21 mouse cellular contexts compared by ENCODE assay signal in the genomic region with DNA sequence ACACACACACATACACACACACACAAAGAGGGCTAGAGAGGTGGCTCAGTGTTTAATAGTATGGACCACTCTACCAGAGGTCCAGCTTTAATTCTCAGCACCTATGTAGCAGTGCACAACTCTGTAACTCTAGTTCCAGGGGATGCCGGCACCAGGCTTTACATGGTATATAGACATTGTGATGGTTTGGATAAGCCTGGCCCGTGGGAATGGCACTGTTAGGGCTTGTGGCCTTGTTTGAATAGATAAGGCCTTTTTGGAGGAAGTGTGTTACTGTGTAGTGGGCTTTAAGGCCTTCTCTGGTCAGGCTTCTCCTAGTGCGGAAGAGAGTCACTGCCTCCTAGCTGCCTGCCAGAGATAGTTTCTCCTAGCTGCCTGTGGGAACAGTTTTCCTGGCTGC. TPM values are rescaled to one million over a fixed set of nuclear protein-coding genes. Genes with fewer than 3 reads are reported as not detected.
DNase-seq lines count a peak whose midpoint lies in the region; ATAC-seq lines count a peak whose summit lies in the region.
"Had no signal": no experiment of that assay in that cellular context is flagged by ENCODE, and none has a peak within 500 bp of the region (broad histone marks: within the 10 kb centered on the region; RNA-seq: fewer than 3 reads in every experiment).

No protein-coding gene starts in this region.

- no peaks in the 10 kb centered on the region for H3K36me3 ChIP-seq in liver, embryonic 11.5 days (ENCODE audit: control insufficient read depth, insufficient read depth, low read length)
- no peaks in the 10 kb centered on the region for H3K36me3 ChIP-seq in stomach, embryonic 14.5 days (ENCODE audit: control insufficient read depth, insufficient read depth, low read length)
- no peaks in the 10 kb centered on the region for H3K36me3 ChIP-seq in forebrain, embryonic 16.5 days (ENCODE audit: control insufficient read depth, insufficient read depth)
- H3K36me3 ChIP-seq: heart, embryonic 10.5 days had no signal

- no peaks in the 10 kb centered on the region for H3K9me3 ChIP-seq in liver, embryonic 11.5 days (ENCODE audit: control insufficient read depth, low read length)
- H3K9me3 ChIP-seq in stomach, embryonic 14.5 days (ENCODE audit: control insufficient read depth, low read depth, low read length), result no peaks in the 10 kb centered on the region
- no peaks in the 10 kb centered on the region for H3K9me3 ChIP-seq in forebrain, embryonic 16.5 days (ENCODE audit: control insufficient read depth, low read length)
- H3K9me3 ChIP-seq: embryonic facial prominence, embryonic 10.5 days; forebrain, embryonic 13.5 days; heart, embryonic 10.5 days; hindbrain, embryonic 12.5 days had no signal

- no peak overlapping the region for H3K4me3 ChIP-seq in liver, embryonic 11.5 days (ENCODE audit: low read depth, low read length)
- H3K4me3 ChIP-seq in stomach, embryonic 14.5 days (ENCODE audit: low read depth, low read length), result no peak overlapping the region
- H3K4me3 ChIP-seq in forebrain, embryonic 16.5 days (replicated peaks; ENCODE audit: low read length), result no peak overlapping the region
- H3K4me3 ChIP-seq: embryonic facial prominence, embryonic 10.5 days; forebrain, embryonic 13.5 days; gastrocnemius, adult 2 months; heart, embryonic 10.5 days; hindbrain, embryonic 12.5 days had no signal

- H3K27me3 ChIP-seq in liver, embryonic 11.5 days (replicated peaks; ENCODE audit: control insufficient read depth, insufficient read depth, low read length), result no peaks in the 10 kb centered on the region
- H3K27me3 ChIP-seq in stomach, embryonic 14.5 days (ENCODE audit: control insufficient read depth, insufficient read depth, low read length), result no peaks in the 10 kb centered on the region
- H3K27me3 ChIP-seq in forebrain, embryonic 16.5 days (replicated peaks; ENCODE audit: control insufficient read depth, insufficient read depth, low read length), result no peaks in the 10 kb centered on the region
- H3K27me3 ChIP-seq: CH12.LX; forebrain, embryonic 13.5 days; hindbrain, embryonic 12.5 days had no signal

- H3K4me2 ChIP-seq in liver, embryonic 11.5 days, result no peak overlapping the region
- no peak overlapping the region for H3K4me2 ChIP-seq in stomach, embryonic 14.5 days (replicated peaks; ENCODE audit: low read depth, low read length)
- H3K4me2 ChIP-seq in forebrain, embryonic 16.5 days (ENCODE audit: low read length), result no peak overlapping the region
- H3K4me2 ChIP-seq: forebrain, embryonic 13.5 days; hindbrain, embryonic 12.5 days had no signal

- DNase-seq in liver, embryonic 11.5 days (ENCODE audit: low spot score), result no peak
- DNase-seq in liver, result no peak
- DNase-seq in right cerebral cortex, adult 18-20 months, result no peak
- no peak for DNase-seq in right cerebral cortex, postnatal 36 days (ENCODE audit: low spot score in 2 of 2)
- DNase-seq: adrenal gland, adult 8-10 months; adrenal gland, postnatal 36 days; cerebellum, adult 2 months; cerebellum, postnatal 14 days; gastrocnemius, adult 2 months; gastrocnemius, postnatal 25 days; heart, postnatal 10 days; heart, postnatal 4 days had no signal

- peak; percentile 54 for ATAC-seq in liver, embryonic 11.5 days (replicated peaks; ENCODE audit: low FRiP score)
- ATAC-seq in common myeloid progenitor, adult 5-6 weeks (replicated peaks; ENCODE audit: low read depth, poor library complexity, severe bottlenecking), result peak; percentile 60
- peak; percentile 65; the same call in 1 of the 2 replicates for ATAC-seq in stomach, embryonic 14.5 days (ENCODE audit: insufficient number of reproducible peaks, insufficient read depth, low FRiP score, low read depth)
- no peak for ATAC-seq in forebrain, embryonic 16.5 days
- ATAC-seq: forebrain, embryonic 13.5 days; hindbrain, embryonic 16.5 days had no signal

- no peak overlapping the region for H3K9ac ChIP-seq in liver, embryonic 11.5 days (ENCODE audit: low read depth, low read length)
- H3K9ac ChIP-seq in stomach, embryonic 14.5 days (replicated peaks; ENCODE audit: low read depth, low read length), result no peak overlapping the region
- H3K9ac ChIP-seq in forebrain, embryonic 16.5 days (replicated peaks; ENCODE audit: low read depth, low read length), result no peak overlapping the region
- H3K9ac ChIP-seq: forebrain, embryonic 13.5 days; hindbrain, embryonic 12.5 days had no signal

- WGBS in liver, embryonic 11.5 days, result 56% methylated on average over 3 of the region's 3 CpGs
- WGBS in stomach, embryonic 14.5 days, result 76% methylated on average over 3 of the region's 3 CpGs
- WGBS in forebrain, embryonic 16.5 days, result 92% methylated on average over 3 of the region's 3 CpGs

- no peak overlapping the region for H3K27ac ChIP-seq in liver, embryonic 11.5 days (ENCODE audit: low read depth, low read length)
- H3K27ac ChIP-seq in stomach, embryonic 14.5 days (ENCODE audit: low read length), result no peak overlapping the region
- no peak overlapping the region for H3K27ac ChIP-seq in forebrain, embryonic 16.5 days (ENCODE audit: low read length)
- H3K27ac ChIP-seq: embryonic facial prominence, embryonic 10.5 days; forebrain, embryonic 13.5 days; gastrocnemius, adult 2 months; heart, embryonic 10.5 days; hindbrain, embryonic 12.5 days had no signal

- 0 out of 2 replicates have a peak, but pooled peaks cover 3% of the 10 kb centered on the region for H3K4me1 ChIP-seq in liver, embryonic 11.5 days (replicated peaks; ENCODE audit: control insufficient read depth, insufficient read depth, low read length)
- no peaks in the 10 kb centered on the region for H3K4me1 ChIP-seq in stomach, embryonic 14.5 days (ENCODE audit: control insufficient read depth, insufficient read depth, low read length)
- H3K4me1 ChIP-seq in forebrain, embryonic 16.5 days (replicated peaks; ENCODE audit: control insufficient read depth, insufficient read depth, low read length), result no peaks in the 10 kb centered on the region
- H3K4me1 ChIP-seq: embryonic facial prominence, embryonic 10.5 days; heart, embryonic 10.5 days; hindbrain, embryonic 12.5 days had no signal

RNA-seq across cellular contexts. Expression of gene Qtrt2, which starts 7.7 kb away (rescaled TPM):
- 26.5 and 27.7 TPM in 2 replicates for polyA plus RNA-seq in liver, embryonic 11.5 days (2014; fragmentation: Nextera tagmentation; extraction: Ambion mirVana)
- total RNA-seq in common myeloid progenitor, adult 5-6 weeks (2017), result 47.0 and 61.5 TPM in 2 replicates
- polyA plus RNA-seq in stomach, embryonic 14.5 days (2014; fragmentation: Nextera tagmentation; extraction: Ambion mirVana), result 36.0 and 36.4 TPM in 2 replicates
- polyA plus RNA-seq in forebrain, embryonic 16.5 days (2015; fragmentation: Nextera tagmentation; extraction: Ambion mirVana), result 23.6 and 29.5 TPM in 2 replicates

RNA-seq across cellular contexts. Expression of gene Ccdc191, which starts 29.3 kb away (rescaled TPM):
- polyA plus RNA-seq in liver, embryonic 11.5 days (2014; fragmentation: Nextera tagmentation; extraction: Ambion mirVana), result 7.9 and 9.4 TPM in 2 replicates
- total RNA-seq in common myeloid progenitor, adult 5-6 weeks (2017), result 18.5 and 29.6 TPM in 2 replicates
- 8.9 and 10.7 TPM in 2 replicates for polyA plus RNA-seq in stomach, embryonic 14.5 days (2014; fragmentation: Nextera tagmentation; extraction: Ambion mirVana)
- polyA plus RNA-seq in forebrain, embryonic 16.5 days (2015; fragmentation: Nextera tagmentation; extraction: Ambion mirVana), result 8.3 and 9.3 TPM in 2 replicates
